Mouse (Mus musculus): ENCODE results near the gene Myh11. TPM values are rescaled to one million over a fixed set of nuclear protein-coding genes. Genes with fewer than 3 reads are reported as not detected.

Gene Myh11
- total RNA-seq, 2 experiments from 2014 or later: 15.0 to 31.6 TPM

GRCm38 (mm10) chr16:14272374-14272965 is 18.7 kb downstream of the Myh11 start:
- DNase-seq: no peak

- DNase-seq: no peak
These were observed 25.8 kb downstream of the Myh11 start for GRCm38 (mm10) chr16:14265203-14265920.

GRCm38 (mm10) chr16:14264504-14264903 is 26.7 kb downstream of the Myh11 start:
- no peak for DNase-seq

- no peak for DNase-seq
These were observed 27.9 kb downstream of the Myh11 start for GRCm38 (mm10) chr16:14263241-14263640.

- no peak for DNase-seq
These were observed 28.8 kb downstream of the Myh11 start for GRCm38 (mm10) chr16:14262410-14262809.

GRCm38 (mm10) chr16:14258856-14259255 is 32.3 kb downstream of the Myh11 start:
- peak; percentile 85 for DNase-seq

- peak; percentile 42 for DNase-seq
These were observed 37.6 kb downstream of the Myh11 start for GRCm38 (mm10) chr16:14253586-14253985.

- no peak for DNase-seq
These were observed 38.3 kb downstream of the Myh11 start for GRCm38 (mm10) chr16:14252877-14253276.

GRCm38 (mm10) chr16:14249913-14250312 is 41.3 kb downstream of the Myh11 start:
- peak; percentile 51 for DNase-seq

GRCm38 (mm10) chr16:14242553-14242952 is 48.6 kb downstream of the Myh11 start:
- DNase-seq: no peak

GRCm38 (mm10) chr16:14242059-14242458 is 49.1 kb downstream of the Myh11 start:
- no peak for DNase-seq

GRCm38 (mm10) chr16:14237100-14237723 is 54.0 kb downstream of the Myh11 start:
- DNase-seq: peak; percentile 50

GRCm38 (mm10) chr16:14215156-14215555 is 76.0 kb downstream of the Myh11 start:
- no peak for DNase-seq

GRCm38 (mm10) chr16:14198798-14199197 is 92.4 kb downstream of the Myh11 start:
- no peak for DNase-seq

GRCm38 (mm10) chr16:14195427-14195826 is 95.7 kb downstream of the Myh11 start:
- no peak for DNase-seq

- DNase-seq: no peak
These were observed 96.8 kb downstream of the Myh11 start for GRCm38 (mm10) chr16:14194164-14194950.

- DNase-seq: no peak
These were observed 105.7 kb downstream of the Myh11 start for GRCm38 (mm10) chr16:14185516-14185915.

- no peak for DNase-seq
These were observed 107.3 kb downstream of the Myh11 start for GRCm38 (mm10) chr16:14183856-14184255.

- no peak for DNase-seq
These were observed 108.8 kb downstream of the Myh11 start for GRCm38 (mm10) chr16:14182360-14182759.

GRCm38 (mm10) chr16:14180163-14180733 is 110.9 kb downstream of the Myh11 start:
- DNase-seq: no peak

- DNase-seq: no peak
These were observed 113.1 kb downstream of the Myh11 start for GRCm38 (mm10) chr16:14178041-14178440.

- no peak for DNase-seq
These were observed 121.5 kb downstream of the Myh11 start for GRCm38 (mm10) chr16:14169706-14170105.

Measured in gastrocnemius, postnatal 25 days (tissue).